ENCODE assay signal across 8 mouse cellular contexts in genomic region chr19:41896319-41896711, GRCm38 (mm10). TPM values are rescaled to one million over a fixed set of nuclear protein-coding genes. Genes with fewer than 3 reads are reported as not detected.
DNase-seq lines count a peak whose midpoint lies in the region; ATAC-seq and TF ChIP-seq lines count a peak whose summit lies in the region.

No protein-coding gene starts in this region.

- TF ChIP-seq POLR2A in ES-Bruce4 (IDR thresholded peaks at IDR 0.05; ENCODE audit: insufficient read depth, low read length): no peak

- peak overlapping the region; percentile 88 for H3K4me3 ChIP-seq in heart, embryonic 13.5 days
- peak overlapping the region; percentile 97 for H3K4me3 ChIP-seq in ES-Bruce4 (ENCODE audit: low read depth, low read length)
- peak overlapping the region; percentile 69 for H3K4me3 ChIP-seq in forebrain, postnatal 0 days (ENCODE audit: low read depth, low read length)
- peak overlapping the region; percentile 73 for H3K4me3 ChIP-seq in liver, postnatal 0 days (ENCODE audit: low read depth, low read length)

- TF ChIP-seq EP300 in ES-Bruce4 (IDR thresholded peaks at IDR 0.05; ENCODE audit: insufficient read depth, low read depth, low read length): no peak
- TF ChIP-seq EP300 in liver, postnatal 0 days (IDR thresholded peaks at IDR 0.05; ENCODE audit: low read depth): 0 out of 2 replicates have a peak, but pooled peaks have one; percentile 34

- peak overlapping the region; percentile 93 for H3K4me2 ChIP-seq in heart, embryonic 13.5 days
- H3K4me2 ChIP-seq in forebrain, postnatal 0 days (ENCODE audit: low read depth): peak overlapping the region; percentile 88
- H3K4me2 ChIP-seq in liver, postnatal 0 days (ENCODE audit: low read depth, low read length): peak overlapping the region; percentile 89

- H3K27me3 ChIP-seq in heart, embryonic 13.5 days (replicated peaks): no peaks in the 10 kb centered on the region
- H3K27me3 ChIP-seq in ES-Bruce4 (ENCODE audit: control insufficient read depth, insufficient read depth, low read length, poor library complexity, severe bottlenecking): no peaks in the 10 kb centered on the region
- no peaks in the 10 kb centered on the region for H3K27me3 ChIP-seq in forebrain, postnatal 0 days (ENCODE audit: insufficient read depth, low read length)
- no peaks in the 10 kb centered on the region for H3K27me3 ChIP-seq in liver, postnatal 0 days (ENCODE audit: insufficient read depth, low read length)

- 0 out of 2 replicates have a peak, but pooled peaks cover 3% of the 10 kb centered on the region for H3K36me3 ChIP-seq in heart, embryonic 13.5 days
- peaks cover 4% of the 10 kb centered on the region; the same call in 1 of the 2 replicates for H3K36me3 ChIP-seq in ES-Bruce4 (ENCODE audit: control insufficient read depth, insufficient read depth, low read length, poor library complexity, severe bottlenecking)
- peaks cover under 1% of the 10 kb centered on the region; the same call in 1 of the 2 replicates for H3K36me3 ChIP-seq in forebrain, postnatal 0 days (ENCODE audit: insufficient read depth)
- H3K36me3 ChIP-seq in liver, postnatal 0 days (replicated peaks; ENCODE audit: insufficient read depth, low read length): 0 out of 2 replicates have a peak, but pooled peaks cover 3% of the 10 kb centered on the region

- intact Hi-C loops in heart, postnatal 36 days (cut with DNase I): loop anchor here (2.0 kb wide), 2 partner anchors 14 to 130 kb away; partner anchors contain the start of gene Pgam1

- no peak for ATAC-seq in heart, embryonic 13.5 days (ENCODE audit: extremely low read depth, insufficient number of reproducible peaks, low FRiP score, low TSS enrichment)
- ATAC-seq in forebrain, postnatal 0 days: peak; percentile 40
- ATAC-seq in liver, postnatal 0 days: peak; percentile 10
- no peak for ATAC-seq in cerebellum, adult (ENCODE audit: insufficient number of reproducible peaks, low FRiP score, low TSS enrichment)

- H3K4me1 ChIP-seq in heart, embryonic 13.5 days: peaks cover 19% of the 10 kb centered on the region
- H3K4me1 ChIP-seq in ES-Bruce4 (ENCODE audit: control insufficient read depth, insufficient read depth, low read length): no peaks in the 10 kb centered on the region
- H3K4me1 ChIP-seq in forebrain, postnatal 0 days (ENCODE audit: insufficient read depth): peaks cover 6% of the 10 kb centered on the region; the same call in 1 of the 2 replicates
- H3K4me1 ChIP-seq in liver, postnatal 0 days (ENCODE audit: insufficient read depth): peaks cover 18% of the 10 kb centered on the region

- no peaks in the 10 kb centered on the region for H3K9me3 ChIP-seq in heart, embryonic 13.5 days
- H3K9me3 ChIP-seq in ES-Bruce4 (replicated peaks; ENCODE audit: control insufficient read depth, insufficient read depth, low read length, poor library complexity, severe bottlenecking): no peaks in the 10 kb centered on the region
- H3K9me3 ChIP-seq in forebrain, postnatal 0 days (ENCODE audit: low read length): no peaks in the 10 kb centered on the region
- H3K9me3 ChIP-seq in liver, postnatal 0 days (ENCODE audit: low read length): no peaks in the 10 kb centered on the region

- H3K9ac ChIP-seq in heart, embryonic 13.5 days: peak overlapping the region; percentile 85
- H3K9ac ChIP-seq in ES-Bruce4 (ENCODE audit: low read depth, poor library complexity, severe bottlenecking): peak overlapping the region; percentile 55
- peak overlapping the region; percentile 35; the same call in 1 of the 2 replicates for H3K9ac ChIP-seq in forebrain, postnatal 0 days
- H3K9ac ChIP-seq in liver, postnatal 0 days (replicated peaks): peak overlapping the region; percentile 54

- WGBS in heart, embryonic 13.5 days: 18% methylated on average over 18 of the region's 18 CpGs
- WGBS in forebrain, postnatal 0 days: 15% methylated on average over 18 of the region's 18 CpGs
- WGBS in liver, postnatal 0 days (ENCODE audit: insufficient replicate concordance): 18% methylated on average over 18 of the region's 18 CpGs

- no peak for TF ChIP-seq CTCF in ES-Bruce4 (IDR thresholded peaks at IDR 0.05; ENCODE audit: low read depth, low read length)
- TF ChIP-seq CTCF in forebrain, postnatal 0 days (IDR thresholded peaks at IDR 0.05; ENCODE audit: low read depth): no peak
- TF ChIP-seq CTCF in liver, postnatal 0 days (IDR thresholded peaks at IDR 0.05; ENCODE audit: low read depth): no peak

- no peak overlapping the region for H3K27ac ChIP-seq in heart, embryonic 13.5 days (replicated peaks)
- no peak overlapping the region for H3K27ac ChIP-seq in ES-Bruce4 (ENCODE audit: insufficient read depth, low read length)
- no peak overlapping the region for H3K27ac ChIP-seq in forebrain, postnatal 0 days (ENCODE audit: low read depth, low read length)
- no peak overlapping the region for H3K27ac ChIP-seq in liver, postnatal 0 days (ENCODE audit: low read depth)

- DNase-seq in heart, postnatal 36 days: no peak
- no peak for DNase-seq in forebrain, postnatal 0 days
- no peak for DNase-seq in liver, postnatal 0 days
- no peak for DNase-seq in layer of hippocampus, adult 11-12 months (ENCODE audit: low spot score)
- no peak for DNase-seq in lung, adult 18-20 months

RNA-seq across cellular contexts. Expression of gene Rrp12, which starts 0.3 kb away (rescaled TPM):
- 10.4 and 11.8 TPM in 2 replicates for polyA plus RNA-seq in heart, embryonic 13.5 days (2015; fragmentation: Nextera tagmentation; extraction: Ambion mirVana)
- 10 to 100 TPM; 17.0 to 17.3 TPM for total RNA-seq in heart, postnatal 36 days (2021)
- polyA plus RNA-seq in ES-Bruce4 (2011; ENCODE audit: insufficient read depth, insufficient read length, low read depth, missing spikeins): 23.1 and 24.5 TPM in 2 replicates
- total RNA-seq in forebrain, postnatal 0 days (2014; rRNA removed): 17.0 and 19.5 TPM in 2 replicates
- polyA plus RNA-seq in forebrain, postnatal 0 days (2015; fragmentation: Nextera tagmentation; extraction: Ambion mirVana): 12.3 and 14.4 TPM in 2 replicates
- 4.1 and 4.3 TPM in 2 replicates for polyA plus RNA-seq in liver, postnatal 0 days (2015; fragmentation: Nextera tagmentation; extraction: Ambion mirVana)

RNA-seq across cellular contexts. Expression of gene Pgam1, which starts 15.4 kb away (rescaled TPM):
- 780 and 862 TPM in 2 replicates for polyA plus RNA-seq in heart, embryonic 13.5 days (2015; fragmentation: Nextera tagmentation; extraction: Ambion mirVana)
- 10 to 100 TPM; 91.8 to 93.2 TPM for total RNA-seq in heart, postnatal 36 days (2021)
- 668 and 681 TPM in 2 replicates for polyA plus RNA-seq in ES-Bruce4 (2011; ENCODE audit: insufficient read depth, insufficient read length, low read depth, missing spikeins)
- total RNA-seq in forebrain, postnatal 0 days (2014; rRNA removed): 400 and 416 TPM in 2 replicates
- 501 and 537 TPM in 2 replicates for polyA plus RNA-seq in forebrain, postnatal 0 days (2015; fragmentation: Nextera tagmentation; extraction: Ambion mirVana)
- polyA plus RNA-seq in liver, postnatal 0 days (2015; fragmentation: Nextera tagmentation; extraction: Ambion mirVana): 153 and 183 TPM in 2 replicates

RNA-seq across cellular contexts. Expression of gene Exosc1, which starts 36.9 kb away (rescaled TPM):
- 46.5 and 47.1 TPM in 2 replicates for polyA plus RNA-seq in heart, embryonic 13.5 days (2015; fragmentation: Nextera tagmentation; extraction: Ambion mirVana)
- total RNA-seq in heart, postnatal 36 days (2021): 10 to 100 TPM; 12.9 to 14.0 TPM
- polyA plus RNA-seq in ES-Bruce4 (2011; ENCODE audit: insufficient read depth, insufficient read length, low read depth, missing spikeins): 52.4 and 55.8 TPM in 2 replicates
- 29.6 and 33.3 TPM in 2 replicates for total RNA-seq in forebrain, postnatal 0 days (2014; rRNA removed)
- polyA plus RNA-seq in forebrain, postnatal 0 days (2015; fragmentation: Nextera tagmentation; extraction: Ambion mirVana): 69.4 and 71.0 TPM in 2 replicates
- polyA plus RNA-seq in liver, postnatal 0 days (2015; fragmentation: Nextera tagmentation; extraction: Ambion mirVana): 31.3 and 34.5 TPM in 2 replicates

RNA-seq across cellular contexts. Expression of gene Zdhhc16, which starts 37.0 kb away (rescaled TPM):
- 55.3 and 57.5 TPM in 2 replicates for polyA plus RNA-seq in heart, embryonic 13.5 days (2015; fragmentation: Nextera tagmentation; extraction: Ambion mirVana)
- 10 to 100 TPM; 16.2 to 17.4 TPM for total RNA-seq in heart, postnatal 36 days (2021)
- polyA plus RNA-seq in ES-Bruce4 (2011; ENCODE audit: insufficient read depth, insufficient read length, low read depth, missing spikeins): 49.7 and 64.4 TPM in 2 replicates
- total RNA-seq in forebrain, postnatal 0 days (2014; rRNA removed): 53.3 and 58.6 TPM in 2 replicates
- 96.8 and 97.4 TPM in 2 replicates for polyA plus RNA-seq in forebrain, postnatal 0 days (2015; fragmentation: Nextera tagmentation; extraction: Ambion mirVana)
- 22.6 and 24.9 TPM in 2 replicates for polyA plus RNA-seq in liver, postnatal 0 days (2015; fragmentation: Nextera tagmentation; extraction: Ambion mirVana)

RNA-seq across cellular contexts. Expression of gene Frat2, which starts 48.4 kb away (rescaled TPM):
- 1.6 and 2.1 TPM in 2 replicates for polyA plus RNA-seq in heart, embryonic 13.5 days (2015; fragmentation: Nextera tagmentation; extraction: Ambion mirVana)
- 1 to 10 TPM; 5.0 to 7.7 TPM for total RNA-seq in heart, postnatal 36 days (2021)
- 7.6 and 10.0 TPM in 2 replicates for polyA plus RNA-seq in ES-Bruce4 (2011; ENCODE audit: insufficient read depth, insufficient read length, low read depth, missing spikeins)
- total RNA-seq in forebrain, postnatal 0 days (2014; rRNA removed): 14.4 and 22.4 TPM in 2 replicates
- 14.8 and 15.5 TPM in 2 replicates for polyA plus RNA-seq in forebrain, postnatal 0 days (2015; fragmentation: Nextera tagmentation; extraction: Ambion mirVana)
- polyA plus RNA-seq in liver, postnatal 0 days (2015; fragmentation: Nextera tagmentation; extraction: Ambion mirVana): 3.3 and 3.7 TPM in 2 replicates

Comparison
In these comparisons a context has a peak if more than half of its experiments do, and no peak if none do; other contexts are left out.
1. ATAC-seq: peak in forebrain, postnatal 0 days (single experiment) and liver, postnatal 0 days (single experiment); none in heart, embryonic 13.5 days (single experiment) and cerebellum, adult (single experiment).
2. H3K9ac ChIP-seq: peak in every context shown above with its lines; median percentile 85 in heart, embryonic 13.5 days; 55 in ES-Bruce4; 54 in liver, postnatal 0 days; 35 in forebrain, postnatal 0 days.
3. Peak in every context shown above with its lines, with median percentiles within 50 percentile points of each other: H3K4me2 ChIP-seq and H3K4me3 ChIP-seq.